Mouse (Mus musculus) MEL (cell line): ENCODE measurements around the gene Nup214. TPM values are rescaled to one million over a fixed set of nuclear protein-coding genes. Genes with fewer than 3 reads are reported as not detected.

ENCODE experiments used
- DNase-seq: peaks from one replicate; pipeline ENCODE4 v3.0.0; 2011; ENCODE audit warnings: low read depth, low spot score
- H3K27ac ChIP-seq: 2 replicates; pipeline ENCODE4 v1.5.1; 2012; ENCODE audit warnings: low read depth, mild to moderate bottlenecking, control low read depth, low read length, moderate library complexity; ENCODE audit not compliant: control insufficient read depth
- H3K27me3 ChIP-seq, 2 experiments: fragments of 150-350 bp in 1 of 2; sonication (generic) in 1 of 2; 2 replicates each; pipeline ENCODE4 v1.6.1; 2012; ENCODE audit warnings: low read length in 2 of 2, mild to moderate bottlenecking in 2 of 2, improper control_type of control experiment in 1 of 2, moderate library complexity in 1 of 2; ENCODE audit not compliant: insufficient read depth in 2 of 2, control insufficient read depth in 1 of 2
- H3K36me3 ChIP-seq, 2 experiments: 2 replicates each; pipeline ENCODE4 v1.6.1; 2012 to 2014; ENCODE audit warnings: low read length in 2 of 2, improper control_type of control experiment in 1 of 2, inconsistent platforms in 1 of 2, mild to moderate bottlenecking in 1 of 2; ENCODE audit not compliant: insufficient read depth in 2 of 2, control insufficient read depth in 1 of 2
- H3K4me1 ChIP-seq, 2 experiments: fragments of 150-350 bp in 1 of 2; sonication (generic) in 1 of 2; 2 replicates each; pipeline ENCODE4 v1.6.1; 2012; ENCODE audit warnings: low read length in 2 of 2, improper control_type of control experiment in 1 of 2, mild to moderate bottlenecking in 1 of 2; ENCODE audit not compliant: insufficient read depth in 2 of 2, control insufficient read depth in 1 of 2
- H3K4me3 ChIP-seq, 2 experiments: fragments of 150-350 bp in 1 of 2; sonication (generic) in 1 of 2; 2 replicates each; pipeline ENCODE4 v1.5.1; 2012; ENCODE audit warnings: low read depth in 2 of 2, low read length in 2 of 2, mild to moderate bottlenecking in 2 of 2, moderate library complexity in 2 of 2, control low read depth in 1 of 2, improper control_type of control experiment in 1 of 2; ENCODE audit not compliant: control insufficient read depth in 1 of 2, insufficient read depth in 1 of 2
- H3K79me2 ChIP-seq: 2 replicates; pipeline ENCODE4 v1.6.1; 2012; ENCODE audit warnings: mild to moderate bottlenecking, low read length, moderate library complexity; ENCODE audit not compliant: control insufficient read depth, poor library complexity, insufficient read depth
- H3K9ac ChIP-seq: 2 replicates; pipeline ENCODE4 v1.6.1; 2012; ENCODE audit warnings: low read depth, mild to moderate bottlenecking, control low read depth, low read length, moderate library complexity; ENCODE audit not compliant: control insufficient read depth, poor library complexity, severe bottlenecking
- H3K9me3 ChIP-seq: fragments of 150-350 bp; sonication (generic); replicated peaks from 2 replicates; pipeline ENCODE4 v1.6.1; 2012; ENCODE audit warnings: mild to moderate bottlenecking, low read length, improper control_type of control experiment, moderate library complexity; ENCODE audit not compliant: insufficient read depth
- BHLHE40 ChIP-seq: IDR thresholded peaks from 2 replicates; pipeline ENCODE4 v1.6.1; 2012; ENCODE audit warnings: low read depth, mild to moderate bottlenecking, inconsistent platforms, low read length, improper control_type of control experiment, borderline replicate concordance
- CHD2 ChIP-seq: IDR thresholded peaks from 2 replicates; pipeline ENCODE4 v1.6.1; 2011; ENCODE audit warnings: low read length, improper control_type of control experiment
- CTCF ChIP-seq, 3 experiments: IDR thresholded peaks in 2 of 3; conservative IDR thresholded peaks in 1 of 3; 2 replicates each; pipeline ENCODE4 v1.5.1; 2011 to 2012; ENCODE audit warnings: low read length in 3 of 3, low read depth in 2 of 3, mild to moderate bottlenecking in 2 of 3, improper control_type of control experiment in 1 of 3, inconsistent platforms in 1 of 3, mixed read lengths in 1 of 3, moderate library complexity in 1 of 3; ENCODE audit not compliant: control insufficient read depth in 1 of 3, insufficient read depth in 1 of 3, poor library complexity in 1 of 3, severe bottlenecking in 1 of 3
- E2F4 ChIP-seq: IDR thresholded peaks from 2 replicates; pipeline ENCODE4 v1.6.1; 2011; ENCODE audit warnings: low read depth, low read length, improper control_type of control experiment, borderline replicate concordance
- EP300 ChIP-seq, 2 experiments: IDR thresholded peaks; 2 replicates each; pipeline ENCODE4 v1.6.1; 2011; ENCODE audit warnings: improper control_type of control experiment in 2 of 2, low read length in 2 of 2, low read depth in 1 of 2, mild to moderate bottlenecking in 1 of 2
- GATA1 ChIP-seq: IDR thresholded peaks from 2 replicates; pipeline ENCODE4 v1.6.1; 2011; ENCODE audit warnings: low read depth, low read length, improper control_type of control experiment
- JUND ChIP-seq: IDR thresholded peaks from 2 replicates; pipeline ENCODE4 v1.6.1; 2011; ENCODE audit warnings: low read depth, mild to moderate bottlenecking, improper control_type of control experiment, low read length
- MAFK ChIP-seq: IDR thresholded peaks from 2 replicates; pipeline ENCODE4 v1.6.1; 2011; ENCODE audit warnings: low read depth, mild to moderate bottlenecking, low read length, improper control_type of control experiment, borderline replicate concordance
- MXI1 ChIP-seq: IDR thresholded peaks from 2 replicates; pipeline ENCODE4 v1.6.1; 2011; ENCODE audit warnings: mild to moderate bottlenecking, low read depth, low read length, improper control_type of control experiment
- MYB ChIP-seq: IDR thresholded peaks from 2 replicates; pipeline ENCODE4 v1.6.1; 2011; ENCODE audit warnings: mild to moderate bottlenecking, low read depth, low read length, improper control_type of control experiment
- MYC ChIP-seq: IDR thresholded peaks from 2 replicates; pipeline ENCODE4 v1.6.1; 2011; ENCODE audit warnings: low read depth, mild to moderate bottlenecking, low read length, improper control_type of control experiment, moderate library complexity
- NRF1 ChIP-seq: IDR thresholded peaks from 2 replicates; pipeline ENCODE4 v1.6.1; 2014; ENCODE audit warnings: low read depth, mild to moderate bottlenecking, inconsistent platforms, low read length, improper control_type of control experiment, moderate library complexity; ENCODE audit not compliant: poor library complexity, insufficient read depth, severe bottlenecking
- POLR2A ChIP-seq, 2 experiments: IDR thresholded peaks; 2 replicates each; pipeline ENCODE4 v1.6.1; 2011 to 2012; ENCODE audit warnings: low read length in 2 of 2, mild to moderate bottlenecking in 2 of 2, control low read depth in 1 of 2, improper control_type of control experiment in 1 of 2, low read depth in 1 of 2, moderate library complexity in 1 of 2; ENCODE audit not compliant: control insufficient read depth in 1 of 2, insufficient read depth in 1 of 2, poor library complexity in 1 of 2
- POLR2AphosphoS5 ChIP-seq: IDR thresholded peaks from 2 replicates; pipeline ENCODE4 v1.6.1; 2012; ENCODE audit warnings: low read depth, borderline replicate concordance, mild to moderate bottlenecking, inconsistent platforms, low read length, moderate library complexity, mixed read lengths
- RAD21 ChIP-seq: IDR thresholded peaks from 2 replicates; pipeline ENCODE4 v1.6.1; 2011; ENCODE audit warnings: mild to moderate bottlenecking, low read depth, low read length, improper control_type of control experiment
- RCOR1 ChIP-seq: IDR thresholded peaks from 2 replicates; pipeline ENCODE4 v1.6.1; 2012; ENCODE audit warnings: low read depth, mild to moderate bottlenecking, inconsistent platforms, low read length, improper control_type of control experiment
- TAL1 ChIP-seq: IDR thresholded peaks from 2 replicates; pipeline ENCODE4 v1.6.1; 2012; ENCODE audit warnings: mild to moderate bottlenecking, inconsistent platforms, low read length, moderate library complexity, mixed read lengths
- ZNF384 ChIP-seq: IDR thresholded peaks from 2 replicates; pipeline ENCODE4 v1.6.1; 2012; ENCODE audit warnings: low read depth, mild to moderate bottlenecking, inconsistent platforms, low read length, improper control_type of control experiment
- polyA plus RNA-seq, 2 experiments: library from polyadenylated mRNA; stranded (reverse) in 1 of 2; unstranded in 1 of 2; fragments of >175 nt in 1 of 2; fragments of >200 nt in 1 of 2; gene quantifications; 2 replicates each; pipeline versions ENCODE4 v1.2.1 to v1.2.4; 2012; ENCODE audit warnings: low replicate concordance in 2 of 2, low read depth in 1 of 2; ENCODE audit not compliant: insufficient read length in 2 of 2, insufficient read depth in 1 of 2, missing spikeins in 1 of 2
- total RNA-seq: library from RNA; depleted of rRNA; stranded (reverse); fragments of 300-350 nt; gene quantifications from 2 replicates; pipeline ENCODE4 v1.2.3, GENCODE M21; 2012

The Nup214 gene
- total and polyA plus RNA-seq, 3 experiments, result 71.4 to 163 (median 78.6) TPM

DNA sequence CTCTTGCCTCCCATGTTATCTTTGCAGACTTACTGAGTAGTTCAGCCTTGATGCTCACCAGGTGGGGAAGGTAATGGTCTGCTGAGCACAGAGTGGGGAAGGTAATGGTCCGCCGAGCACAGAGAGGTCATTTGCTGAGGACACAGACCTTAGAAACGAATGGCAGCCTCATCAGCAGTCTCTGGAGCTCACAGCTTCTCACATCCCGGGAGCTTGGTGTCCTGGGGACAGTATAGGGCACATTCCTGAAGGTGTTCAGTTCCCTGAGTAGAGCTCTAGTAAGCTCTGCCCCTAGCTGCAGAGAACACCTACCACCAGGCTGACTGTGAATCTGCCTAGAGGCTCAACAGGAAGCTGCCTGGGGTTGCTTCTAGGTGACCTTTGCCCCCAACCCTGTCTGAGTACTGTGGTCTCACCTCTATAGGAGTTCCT lies 12.4 kb upstream of the Nup214 start:
- no peaks in the 10 kb centered on the region; a peak in 1 of 4 replicates for H3K27me3 ChIP-seq
- peaks cover 0 to 13% of the 10 kb centered on the region in 2 experiments; a peak in 2 of 4 replicates for H3K4me1 ChIP-seq
- H3K4me3 ChIP-seq, result no peak overlapping the region
- TF ChIP-seq POLR2AphosphoS5 (no peak), JUND (no peak), E2F4 (no peak), TAL1 (no peak), MYC (no peak), MAFK (no peak), POLR2A (IDR thresholded peaks at IDR 0.05; ENCODE audit: control insufficient read depth in 1 of 2, insufficient read depth in 1 of 2, low read depth in 1 of 2, low read length in 2 of 2, poor library complexity in 1 of 2) (no peak), NRF1 (no peak), RCOR1 (no peak), CHD2 (no peak), EP300 (IDR thresholded peaks at IDR 0.05; ENCODE audit: low read depth in 1 of 2, low read length in 2 of 2) (no peak), RAD21 (no peak)
- TF ChIP-seq, all 39 proteins: peak for 0
- DNase-seq, result no peak
- Histone ChIP-seq H3K79me2 (no peaks in the 10 kb centered on the region), H3K9me3 (no peaks in the 10 kb centered on the region), H3K36me3 (peaks cover 0 to 7% of the 10 kb centered on the region in 2 experiments; a peak in 1 of 4 replicates), H3K27ac (no peak overlapping the region), H3K9ac (no peak overlapping the region)

DNA sequence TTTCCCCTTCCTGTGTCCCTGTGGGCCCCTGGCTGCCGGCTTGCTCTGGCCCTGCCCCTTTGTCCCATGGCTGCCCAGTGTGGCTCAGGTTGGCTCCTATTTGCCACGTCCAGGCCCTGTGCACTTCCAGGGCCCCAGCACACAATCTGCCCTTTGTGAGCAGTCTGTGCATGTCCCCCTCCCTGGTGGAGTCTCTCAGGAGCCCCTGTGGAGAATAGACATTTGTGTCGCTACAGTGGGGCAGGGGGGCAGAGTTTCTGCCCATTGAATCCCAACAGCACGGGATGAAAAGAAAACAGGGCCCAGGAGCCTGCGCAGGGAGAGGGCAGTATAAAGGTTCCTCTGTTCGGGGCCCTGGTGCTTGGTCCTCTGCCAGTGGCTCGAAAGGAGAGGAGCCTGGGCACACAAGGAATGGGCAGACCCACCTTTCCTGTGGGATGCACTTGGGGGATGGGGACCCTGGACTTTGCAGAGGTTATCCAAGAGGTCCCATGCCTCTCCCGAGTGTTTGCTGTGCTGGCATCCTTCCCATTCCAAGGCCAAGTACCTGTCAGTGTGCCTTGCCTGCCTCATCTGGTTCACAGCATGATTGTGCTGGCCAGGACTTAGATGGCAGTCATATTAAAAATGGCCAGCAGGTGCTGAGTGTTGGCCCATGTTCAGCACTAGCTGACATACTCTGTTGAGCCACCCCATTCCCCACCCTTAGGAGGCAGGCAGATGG lies 11.6 kb upstream of the Nup214 start:
- H3K27me3 ChIP-seq, result peaks cover 0 to 4% of the 10 kb centered on the region in 2 experiments; a peak in 2 of 4 replicates
- TF ChIP-seq GATA1 (no peak), MXI1 (no peak), CHD2 (no peak), BHLHE40 (no peak), NRF1 (no peak), MYB (no peak), CTCF (IDR thresholded peaks at IDR 0.05 in 2 of 3, conservative IDR thresholded peaks at IDR 0.05 in 1 of 3; ENCODE audit: control insufficient read depth in 1 of 3, insufficient read depth in 1 of 3, low read depth in 2 of 3, low read length in 3 of 3, poor library complexity in 1 of 3, severe bottlenecking in 1 of 3) (0 out of 6 replicates have a peak, but pooled peaks of 1 of the 3 experiments have one; percentile 12), ZNF384 (no peak)
- TF ChIP-seq, all 39 proteins: peak for 1
- Histone ChIP-seq H3K4me1 (peaks cover 0 to 13% of the 10 kb centered on the region in 2 experiments; a peak in 2 of 4 replicates), H3K4me3 (no peak overlapping the region), H3K9ac (no peak overlapping the region), H3K9me3 (no peaks in the 10 kb centered on the region), H3K36me3 (peaks cover 0 to 7% of the 10 kb centered on the region in 2 experiments; a peak in 1 of 4 replicates), H3K79me2 (no peaks in the 10 kb centered on the region), H3K27ac (no peak overlapping the region)
- no peak for DNase-seq
